Mouse (Mus musculus) brown adipose tissue, adult 24 weeks (tissue): ENCODE results near the gene Kat5. TPM values are rescaled to one million over a fixed set of nuclear protein-coding genes. Genes with fewer than 3 reads are reported as not detected.
A peak's percentile ranks its signal among the peaks of the same experiment; 100 is the strongest.

Experiments
- H3K27ac ChIP-seq: fragments of 200-500 bp; replicated peaks from 2 replicates; pipeline ENCODE4 v1.5.1; 2012; ENCODE audit warnings: low read depth, mild to moderate bottlenecking, low read length
- H3K4me1 ChIP-seq: fragments of 200-500 bp; 2 replicates; pipeline ENCODE4 v1.6.1; 2012; ENCODE audit warnings: low read length, mixed read lengths; ENCODE audit not compliant: control insufficient read depth, insufficient read depth, insufficient read length
- H3K4me3 ChIP-seq: fragments of 200-500 bp; 2 replicates; pipeline ENCODE4 v1.5.1; 2012; ENCODE audit warnings: low read depth, mild to moderate bottlenecking, low read length, moderate library complexity; ENCODE audit not compliant: insufficient read depth
- polyA plus RNA-seq: library from polyadenylated mRNA; stranded (reverse); fragments of >200 nt; gene quantifications from 2 replicates; pipeline ENCODE4 v1.2.4, GENCODE M21; 2012; ENCODE audit not compliant: missing spikeins, insufficient read depth, insufficient read length

Gene Kat5
- polyA plus RNA-seq, 1 experiment, result 17.0 TPM

DNA sequence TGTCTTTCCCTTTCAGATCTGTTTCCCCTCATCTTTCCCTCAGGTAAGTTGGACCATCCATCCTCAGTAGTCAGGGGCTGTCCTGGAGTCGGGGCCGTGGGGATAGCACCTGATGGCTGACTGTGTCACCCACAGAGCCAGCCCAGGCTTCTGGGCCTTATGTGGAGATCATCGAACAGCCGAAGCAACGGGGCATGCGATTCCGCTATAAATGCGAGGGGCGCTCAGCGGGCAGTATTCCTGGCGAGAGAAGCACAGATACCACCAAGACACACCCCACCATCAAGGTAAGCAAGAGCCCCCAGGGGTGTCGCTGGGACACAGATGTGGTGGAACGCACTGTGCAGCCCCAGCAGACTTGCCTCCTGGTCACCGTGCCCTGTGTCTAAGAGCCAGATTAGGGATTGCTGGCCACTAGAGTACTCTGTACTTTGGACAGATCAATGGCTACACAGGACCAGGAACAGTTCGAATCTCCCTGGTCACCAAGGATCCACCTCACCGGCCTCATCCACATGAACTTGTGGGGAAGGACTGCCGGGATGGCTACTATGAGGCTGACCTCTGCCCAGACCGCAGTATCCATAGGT, 28.5 kb upstream of the Kat5 start:
- Histone ChIP-seq H3K27ac (peak overlapping the region; percentile 97), H3K4me3 (peak overlapping the region; percentile 93), H3K4me1 (0 out of 2 replicates have a peak, but pooled peaks cover 4% of the 10 kb centered on the region)

DNA sequence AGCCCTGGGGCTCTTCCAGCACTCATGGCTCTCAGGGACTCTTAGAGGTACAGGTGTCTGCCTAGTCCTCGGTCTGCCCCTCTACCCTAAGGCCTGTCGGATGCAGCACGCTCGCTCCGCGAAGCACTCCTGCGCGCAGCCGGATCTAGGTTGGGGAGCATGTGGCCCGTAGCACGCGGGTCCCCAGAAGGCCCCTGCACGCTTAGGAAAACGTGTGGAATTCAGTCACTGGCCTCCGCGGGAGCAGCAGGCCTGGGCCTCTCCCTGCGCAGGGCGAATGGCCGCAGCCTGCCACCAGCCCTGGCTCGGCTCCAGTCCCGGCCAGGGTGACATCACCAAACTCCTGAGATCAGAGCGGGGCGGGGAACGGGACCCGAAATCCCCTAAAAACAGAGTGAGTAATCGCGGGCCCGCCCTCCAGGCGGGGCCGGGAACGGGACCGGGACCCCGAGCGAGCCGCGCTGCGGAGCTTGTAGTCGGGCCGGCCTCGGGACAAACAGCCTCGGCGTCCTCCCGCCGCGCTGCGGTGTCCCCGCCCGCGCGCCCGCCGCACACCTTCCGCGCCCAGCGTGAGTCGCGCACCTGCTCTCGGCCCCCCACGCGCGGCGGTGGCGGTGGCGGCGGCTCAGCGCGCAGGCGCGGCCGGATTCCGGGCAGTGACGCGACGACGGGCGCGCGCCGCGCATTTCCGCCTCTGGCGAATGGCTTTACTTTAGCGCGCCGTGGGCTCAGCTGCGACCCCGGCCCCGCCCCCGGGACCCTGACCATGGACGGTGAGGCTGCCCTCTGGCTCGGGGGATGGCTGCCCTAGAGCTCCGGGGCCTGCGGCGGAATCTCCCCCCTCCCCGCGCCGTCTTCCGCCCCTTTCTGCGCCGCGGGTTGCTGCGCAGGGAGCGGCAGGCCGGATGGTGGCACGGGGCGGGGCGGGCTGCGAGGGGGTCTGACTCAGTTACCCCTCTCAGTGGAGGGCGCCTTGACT, 27.3 kb upstream of the Kat5 start, which contains the start of gene Rela:
Gene Rela, plus strand, starts transcription at position 415 of the 979 bp plus-strand sequence.
- Histone ChIP-seq H3K4me3 (peak within 1 kb of the TSS; percentile 93), H3K27ac (peak within 1 kb of the TSS; percentile 97), H3K4me1 (0 out of 2 replicates have a peak, but pooled peaks cover 4% of the 10 kb centered on the region)

DNA sequence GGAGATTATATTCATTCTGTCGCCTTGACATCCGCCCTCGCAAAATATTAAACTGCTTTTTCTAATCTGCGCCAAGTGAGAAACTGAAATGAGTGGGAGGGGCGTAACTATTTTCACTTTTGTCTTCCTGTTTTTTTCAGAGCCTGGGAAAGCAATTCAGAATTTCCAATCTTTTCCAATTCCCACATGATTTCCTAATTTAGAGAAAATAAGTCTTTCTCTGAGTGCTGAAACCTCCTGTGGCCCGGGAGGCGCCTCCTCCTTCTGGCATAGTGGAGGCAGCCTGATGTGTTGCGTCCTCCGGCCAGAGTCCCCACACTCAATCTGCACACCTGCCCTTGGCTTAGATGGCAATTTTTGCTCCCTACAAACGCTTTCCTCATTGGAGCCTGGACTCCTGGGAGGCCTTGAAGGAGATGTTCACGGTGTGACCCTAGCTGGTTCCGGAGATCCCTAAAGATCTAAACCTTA, 26.6 kb upstream of the Kat5 start:
- Histone ChIP-seq H3K4me3 (peak overlapping the region; percentile 93), H3K27ac (peak overlapping the region; percentile 97), H3K4me1 (0 out of 2 replicates have a peak, but pooled peaks cover 4% of the 10 kb centered on the region)

DNA sequence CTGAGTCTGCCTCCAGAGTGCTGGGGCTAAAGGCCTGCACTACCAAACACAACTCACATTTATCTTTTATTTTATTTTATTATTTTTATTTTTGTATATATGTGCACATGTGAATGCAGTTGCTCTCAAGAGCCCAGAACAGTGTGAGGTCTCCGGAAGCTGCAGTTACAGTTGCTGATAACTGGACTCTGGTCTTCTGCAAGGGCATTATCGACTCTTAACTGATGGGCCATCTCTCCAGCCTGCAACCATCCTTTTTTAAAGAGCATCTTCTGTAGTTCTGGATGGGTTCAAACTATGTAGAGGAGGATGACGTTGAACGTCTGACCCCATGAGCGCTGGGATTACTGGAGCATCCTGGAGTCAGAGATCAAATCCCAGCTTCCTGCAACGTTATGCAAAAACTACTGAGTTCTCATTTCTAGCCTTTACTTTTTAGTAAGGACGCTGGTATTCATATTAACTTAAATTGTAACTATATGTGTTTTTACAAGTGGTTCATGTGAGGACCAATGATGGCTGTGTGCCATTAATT, 26.1 kb upstream of the Kat5 start:
- no peak overlapping the region for H3K4me3 ChIP-seq
- H3K4me1 ChIP-seq, result 0 out of 2 replicates have a peak, but pooled peaks cover 4% of the 10 kb centered on the region
- peak overlapping the region; percentile 97; the same call in 1 of the 2 replicates for H3K27ac ChIP-seq

DNA sequence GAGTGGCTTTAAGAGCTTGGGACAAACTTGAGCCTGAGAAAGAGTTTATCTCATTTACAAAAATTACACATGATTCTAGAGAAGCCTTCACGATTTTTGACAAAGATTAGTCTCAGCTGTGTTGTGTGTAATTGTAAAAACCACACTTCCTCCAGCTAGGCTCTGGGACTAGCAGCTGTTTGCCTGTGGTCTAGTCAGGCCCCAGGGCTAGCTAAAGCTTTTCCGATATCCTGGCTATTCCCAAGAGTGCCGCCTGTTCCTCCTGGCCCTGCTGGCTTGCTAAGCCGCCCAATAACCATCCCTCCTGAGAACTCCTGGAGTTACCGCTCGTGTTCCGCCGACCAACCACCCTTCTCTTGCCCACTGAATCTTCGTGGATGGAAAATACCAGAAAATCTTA, 22.1 kb upstream of the Kat5 start:
- Histone ChIP-seq H3K27ac (no peak overlapping the region), H3K4me3 (no peak overlapping the region), H3K4me1 (no peaks in the 10 kb centered on the region)

DNA sequence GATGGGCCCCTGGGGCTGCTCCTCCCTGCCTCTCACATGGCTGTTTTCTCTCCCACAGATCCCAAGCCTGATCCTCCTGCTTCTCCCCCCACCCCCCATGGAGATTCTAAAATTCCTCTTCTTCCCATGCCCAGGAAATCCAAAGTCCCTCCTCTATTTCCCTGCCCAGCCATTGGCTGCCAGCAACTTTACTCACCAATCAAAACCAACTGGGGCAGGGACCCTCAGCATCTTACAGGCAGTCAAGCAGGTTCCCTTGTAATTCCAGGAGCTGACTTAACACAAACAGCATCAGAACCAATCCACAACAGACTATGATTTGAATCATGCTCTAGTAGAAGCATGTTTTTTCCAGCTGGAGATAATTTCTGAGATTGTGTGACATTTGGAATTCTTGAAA, 19.9 kb upstream of the Kat5 start:
- no peak overlapping the region for H3K27ac ChIP-seq
- H3K4me3 ChIP-seq, result no peak overlapping the region
- no peaks in the 10 kb centered on the region for H3K4me1 ChIP-seq

DNA sequence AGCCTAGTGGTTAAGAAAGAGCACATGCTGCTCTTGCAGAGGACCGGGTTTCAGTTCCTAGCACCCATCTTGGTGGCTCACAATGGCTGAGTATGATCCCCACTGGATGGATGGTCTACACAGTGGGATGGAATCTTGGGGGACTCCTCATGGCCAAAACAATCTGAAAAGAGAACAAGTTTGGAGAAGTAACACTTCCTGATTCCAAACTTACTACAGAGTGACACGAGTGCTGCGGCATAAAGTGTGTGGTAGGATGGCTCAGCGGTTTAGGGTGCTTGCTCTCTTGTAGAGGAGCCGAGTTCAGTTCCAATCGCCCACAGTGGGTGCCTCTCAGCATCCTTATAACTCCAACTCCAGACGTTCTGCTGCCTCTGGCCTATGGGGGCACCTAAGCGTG, 15.3 kb upstream of the Kat5 start:
- Histone ChIP-seq H3K27ac (no peak overlapping the region), H3K4me3 (no peak overlapping the region), H3K4me1 (no peaks in the 10 kb centered on the region)

DNA sequence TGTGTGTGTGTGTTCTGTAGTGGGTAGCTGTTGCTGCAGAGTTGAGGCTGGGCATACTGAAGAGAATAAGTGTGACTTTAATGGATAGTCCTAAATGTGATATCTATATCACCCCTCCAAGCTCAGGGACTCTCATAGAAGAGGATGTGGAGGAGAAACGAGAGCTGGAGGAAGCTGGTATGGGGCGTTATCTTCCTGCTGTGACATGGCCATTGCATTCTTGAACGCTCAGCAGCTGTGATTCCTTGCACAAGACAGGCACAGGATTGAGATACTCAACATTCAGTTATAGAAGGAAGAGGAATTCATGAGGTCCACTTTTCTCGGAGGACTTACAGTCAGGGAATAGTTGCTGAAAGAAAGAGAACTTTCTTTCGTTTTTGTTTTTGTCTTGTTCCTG, 11.8 kb upstream of the Kat5 start:
- Histone ChIP-seq H3K4me3 (no peak overlapping the region), H3K27ac (no peak overlapping the region), H3K4me1 (no peaks in the 10 kb centered on the region)

DNA sequence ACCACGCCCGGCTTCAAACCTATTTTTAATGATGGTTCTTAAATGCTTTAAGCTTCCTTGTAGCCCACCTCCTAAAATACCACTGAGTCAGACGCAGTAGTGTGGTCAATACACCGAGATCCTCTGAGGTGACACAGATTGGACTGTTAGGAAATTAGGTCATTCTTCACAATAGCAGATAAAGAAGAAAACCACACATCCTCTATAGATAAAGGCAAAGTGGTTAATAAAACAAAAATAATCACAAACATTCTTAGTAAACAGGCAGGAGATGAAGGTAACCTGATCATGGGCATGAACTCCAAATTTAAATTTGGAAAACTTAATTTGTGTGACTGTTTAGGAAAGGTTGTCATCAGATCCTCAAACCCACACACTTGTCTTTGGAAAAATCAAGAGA, 10.0 kb upstream of the Kat5 start:
- H3K4me1 ChIP-seq, result no peaks in the 10 kb centered on the region
- no peak overlapping the region for H3K4me3 ChIP-seq
- no peak overlapping the region for H3K27ac ChIP-seq

DNA sequence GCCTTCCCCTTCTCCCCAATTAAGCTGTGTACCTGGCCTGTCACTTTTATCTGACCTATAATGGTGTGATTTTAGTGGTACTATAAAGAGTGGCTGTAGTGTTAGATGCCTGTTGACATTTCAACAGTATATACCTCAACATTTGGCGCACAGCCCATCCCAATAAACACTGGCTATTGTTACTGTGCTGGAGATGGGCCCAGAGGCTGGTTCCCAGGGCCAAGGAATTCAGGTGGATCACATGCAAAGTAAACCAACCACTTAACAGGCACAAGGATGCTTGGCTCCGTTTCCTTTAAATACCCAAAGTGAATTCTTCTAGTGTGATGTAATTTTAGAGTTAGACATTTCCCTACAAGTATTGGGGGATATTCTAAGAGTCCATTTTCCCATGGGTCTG, 4.9 kb upstream of the Kat5 start:
- Histone ChIP-seq H3K4me1 (peaks cover 4% of the 10 kb centered on the region), H3K4me3 (no peak overlapping the region), H3K27ac (no peak overlapping the region)

DNA sequence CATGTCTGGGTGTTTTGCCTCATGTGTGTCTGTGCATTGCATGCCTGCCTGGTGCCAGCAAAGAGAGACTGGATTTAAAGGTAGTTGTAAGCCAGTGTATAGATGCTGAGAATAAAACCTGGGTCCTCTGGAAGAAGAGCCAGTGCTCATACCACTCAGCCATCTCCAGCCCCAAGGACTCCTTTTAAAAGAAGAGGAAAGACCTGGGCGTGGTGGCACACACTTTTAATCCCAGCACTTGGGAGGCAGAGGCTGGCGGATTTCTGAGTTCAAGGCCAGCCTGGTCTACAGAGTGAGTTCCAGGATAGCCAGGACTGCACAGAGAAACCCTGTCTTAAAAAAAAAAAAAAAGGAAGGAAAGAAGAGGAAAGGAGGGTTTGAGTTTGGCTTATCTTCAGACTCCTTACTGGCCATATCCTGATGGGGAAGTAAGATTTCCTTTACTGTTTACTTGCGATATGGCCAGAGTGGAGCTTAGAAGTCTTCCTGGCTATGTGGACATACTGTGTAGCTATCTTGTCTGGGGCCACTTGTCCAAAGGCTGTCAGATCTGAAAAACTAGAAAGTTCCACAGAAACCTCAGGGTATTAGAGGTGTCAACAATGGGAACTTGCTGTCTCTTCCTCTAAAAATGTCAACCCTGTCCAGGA, 2.9 kb upstream of the Kat5 start:
- no peak overlapping the region for H3K27ac ChIP-seq
- H3K4me3 ChIP-seq, result no peak overlapping the region
- H3K4me1 ChIP-seq, result peaks cover 4% of the 10 kb centered on the region

DNA sequence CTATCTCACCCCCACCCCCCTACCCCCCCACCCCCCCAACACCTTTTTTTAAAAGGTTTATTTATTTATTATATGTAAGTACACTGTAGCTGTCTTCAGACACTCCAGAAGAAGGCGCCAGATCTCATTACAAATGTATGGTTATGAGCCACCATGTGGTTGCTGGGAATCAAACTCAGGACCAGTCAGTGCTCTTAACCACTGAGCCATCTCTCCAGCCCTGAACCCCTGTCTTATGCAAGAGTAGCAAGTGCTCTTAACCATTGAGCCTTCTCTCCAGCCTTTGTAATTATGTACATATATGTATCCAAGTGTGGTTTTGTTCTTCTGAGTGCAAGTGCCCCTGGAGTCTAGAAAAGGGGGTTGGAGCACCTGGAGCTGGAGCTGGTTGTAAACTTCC, 1.9 kb upstream of the Kat5 start:
- H3K27ac ChIP-seq, result no peak overlapping the region
- no peak overlapping the region for H3K4me3 ChIP-seq
- H3K4me1 ChIP-seq, result peaks cover 4% of the 10 kb centered on the region

DNA sequence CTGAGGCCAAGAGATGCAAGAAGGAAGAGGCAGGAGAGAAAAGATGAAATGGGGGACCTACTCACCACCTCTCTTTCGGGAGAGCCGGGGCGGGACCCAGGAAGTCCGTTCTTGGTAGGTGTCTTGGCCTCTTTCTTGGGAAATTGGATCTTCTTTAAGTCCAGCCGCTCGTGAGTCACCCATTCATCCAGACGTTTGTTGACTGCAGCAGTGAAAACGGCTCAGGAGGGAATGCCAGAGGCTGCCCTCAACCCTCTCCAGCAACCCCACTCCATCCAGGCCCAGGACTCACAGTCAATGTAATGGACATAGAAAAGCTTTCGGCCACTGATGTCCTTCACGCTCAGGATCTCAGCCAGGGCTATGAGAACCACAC, 878 bp downstream of the Kat5 start:
- peak overlapping the region; percentile 48 for H3K27ac ChIP-seq
- H3K4me1 ChIP-seq, result peaks cover 4% of the 10 kb centered on the region
- H3K4me3 ChIP-seq, result peak overlapping the region; percentile 96

DNA sequence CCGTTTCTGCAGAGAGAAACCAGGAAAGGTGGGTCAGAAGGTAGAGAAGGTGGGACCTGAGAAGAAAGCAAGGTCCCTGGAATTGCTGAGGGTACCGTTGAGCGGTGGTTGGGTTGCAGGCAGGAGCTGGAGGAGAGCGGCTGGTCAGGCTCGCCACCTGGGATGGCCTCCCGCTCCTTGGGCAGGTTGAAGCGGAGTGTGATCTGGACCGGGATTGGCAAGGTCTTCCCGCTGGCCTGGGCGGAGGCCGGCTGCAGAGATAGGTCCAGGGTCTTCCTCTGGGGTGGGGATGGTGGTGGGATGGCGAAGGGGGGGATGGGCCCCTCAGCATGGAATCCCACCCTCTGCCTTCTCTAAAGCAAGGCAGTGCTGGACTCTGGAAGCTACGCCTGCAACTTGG, 1.3 kb downstream of the Kat5 start:
- H3K4me3 ChIP-seq, result peak overlapping the region; percentile 96; the same call in 1 of the 2 replicates
- no peak overlapping the region for H3K27ac ChIP-seq
- H3K4me1 ChIP-seq, result peaks cover 4% of the 10 kb centered on the region
